Mouse (Mus musculus) heart, adult 8-10 months (tissue): ENCODE measurements around the gene Ogt. TPM values are rescaled to one million over a fixed set of nuclear protein-coding genes. Genes with fewer than 3 reads are reported as not detected.

Experiments
- total RNA-seq, 4 experiments: library from RNA; stranded (reverse); gene quantifications; 2 replicates each; pipeline ENCODE4 v1.2.4; 2022

Gene Ogt
- total RNA-seq, 4 experiments from 2014 or later: 53.6 to 66.9 (median 60.0) TPM

Other genes starting within 250 kb of the Ogt start
- 10 to 100 TPM; 10.2 to 21.5 (median 16.2) TPM for gene Zmym3, start 219.2 kb upstream of the Ogt start, total RNA-seq
- 10 to 100 TPM; 52.5 to 70.1 (median 58.9) TPM for gene Nono, start 210.7 kb upstream of the Ogt start, total RNA-seq
- gene Itgb1bp2, start 191.0 kb upstream of the Ogt start, total RNA-seq: 100 to 1,000 TPM; 154 to 226 (median 179) TPM
- gene Taf1, start 107.3 kb upstream of the Ogt start, total RNA-seq: 10 to 100 TPM; 12.8 to 17.5 (median 15.1) TPM
- gene Cxcr3, start 94.2 kb downstream of the Ogt start, total RNA-seq: under 1 TPM in 1 of 4 experiments, not detected in 3; 0.26 TPM
- gene Gm4779, start 154.4 kb downstream of the Ogt start, total RNA-seq: not detected
- gene 8030474K03Rik, start 154.6 kb downstream of the Ogt start, total RNA-seq: under 1 TPM in 1 of 4 experiments, not detected in 3; 0.17 TPM
- 1 to 10 TPM; 3.2 to 4.3 (median 3.8) TPM for gene Nhsl2, start 209.3 kb downstream of the Ogt start, total RNA-seq